Comparison of ENCODE assay signal across 20 mouse cellular contexts in genomic region chr15:50102596-50103277, GRCm38 (mm10).
DNase-seq lines count a peak whose midpoint lies in the region; ATAC-seq and TF ChIP-seq lines count a peak whose summit lies in the region.
"Had no signal": no experiment of that assay in that cellular context is flagged by ENCODE, and none has a peak within 500 bp of the region (broad histone marks: within the 10 kb centered on the region; RNA-seq: fewer than 3 reads in every experiment).

No protein-coding gene starts in this region.

- H3K4me3 ChIP-seq in forebrain, embryonic 14.5 days (ENCODE audit: low read depth, low read length) = no peak overlapping the region
- no peak overlapping the region for H3K4me3 ChIP-seq in forebrain, embryonic 11.5 days (ENCODE audit: low read depth, low read length)
- no peak overlapping the region for H3K4me3 ChIP-seq in limb, embryonic 14.5 days (replicated peaks; ENCODE audit: low read length)
- no peak overlapping the region for H3K4me3 ChIP-seq in limb, embryonic 10.5 days
- no peak overlapping the region for H3K4me3 ChIP-seq in forebrain, postnatal 0 days (ENCODE audit: low read depth, low read length)
- H3K4me3 ChIP-seq: embryonic facial prominence, embryonic 13.5 days; midbrain, embryonic 12.5 days had no signal

- 75% methylated on average over 5 of the region's 5 CpGs for WGBS in forebrain, embryonic 14.5 days
- 84% methylated on average over 5 of the region's 5 CpGs for WGBS in forebrain, embryonic 11.5 days
- 80% methylated on average over 5 of the region's 5 CpGs for WGBS in limb, embryonic 14.5 days
- WGBS in limb, embryonic 10.5 days = 90% methylated on average over 5 of the region's 5 CpGs
- WGBS in forebrain, postnatal 0 days = 47% methylated on average over 5 of the region's 5 CpGs

- H3K27me3 ChIP-seq in forebrain, embryonic 14.5 days (replicated peaks; ENCODE audit: control insufficient read depth, insufficient read depth, low read length) = no peaks in the 10 kb centered on the region
- H3K27me3 ChIP-seq in forebrain, embryonic 11.5 days (ENCODE audit: control insufficient read depth, insufficient read depth, low read length) = no peaks in the 10 kb centered on the region
- H3K27me3 ChIP-seq in limb, embryonic 14.5 days (ENCODE audit: control insufficient read depth, insufficient read depth, low read length) = no peaks in the 10 kb centered on the region
- no peaks in the 10 kb centered on the region for H3K27me3 ChIP-seq in limb, embryonic 10.5 days (ENCODE audit: low read depth, poor library complexity, severe bottlenecking)
- H3K27me3 ChIP-seq in forebrain, postnatal 0 days (ENCODE audit: insufficient read depth, low read length) = no peaks in the 10 kb centered on the region
- H3K27me3 ChIP-seq: embryonic facial prominence, embryonic 13.5 days; midbrain, embryonic 12.5 days had no signal

- no peak overlapping the region for H3K9ac ChIP-seq in forebrain, embryonic 14.5 days (ENCODE audit: low read length)
- no peak overlapping the region for H3K9ac ChIP-seq in forebrain, embryonic 11.5 days (ENCODE audit: low read length)
- no peak overlapping the region for H3K9ac ChIP-seq in limb, embryonic 14.5 days (ENCODE audit: low read depth, low read length, severe bottlenecking)
- H3K9ac ChIP-seq in forebrain, postnatal 0 days = no peak overlapping the region
- H3K9ac ChIP-seq: embryonic facial prominence, embryonic 13.5 days; midbrain, embryonic 12.5 days had no signal

- TF ChIP-seq POLR2A in limb, embryonic 14.5 days (IDR thresholded peaks at IDR 0.05; ENCODE audit: borderline replicate concordance, extremely low read depth, insufficient read depth, insufficient read length) = no peak

- H3K9me3 ChIP-seq in forebrain, embryonic 14.5 days (replicated peaks; ENCODE audit: control insufficient read depth, low read length) = no peaks in the 10 kb centered on the region
- H3K9me3 ChIP-seq in forebrain, embryonic 11.5 days (ENCODE audit: control insufficient read depth, low read length) = no peaks in the 10 kb centered on the region
- H3K9me3 ChIP-seq in limb, embryonic 14.5 days (ENCODE audit: control insufficient read depth, low read length) = no peaks in the 10 kb centered on the region
- no peaks in the 10 kb centered on the region for H3K9me3 ChIP-seq in limb, embryonic 10.5 days (replicated peaks)
- no peaks in the 10 kb centered on the region for H3K9me3 ChIP-seq in forebrain, postnatal 0 days (ENCODE audit: low read length)
- H3K9me3 ChIP-seq: embryonic facial prominence, embryonic 13.5 days; midbrain, embryonic 12.5 days had no signal

- peak; percentile 60 for DNase-seq in forebrain, embryonic 14.5 days (ENCODE audit: low spot score)
- DNase-seq in forebrain, embryonic 11.5 days (ENCODE audit: low spot score) = no peak
- peak; percentile 16 for DNase-seq in limb, embryonic 14.5 days (ENCODE audit: low spot score)
- no peak for DNase-seq in limb, embryonic 10.5 days (ENCODE audit: low spot score)
- DNase-seq in NIH3T3 (ENCODE audit: low read depth) = peak; percentile 13
- peak; percentile 62 for DNase-seq in forebrain, postnatal 0 days
- no peak for DNase-seq in Muller cell, postnatal 12 days (ENCODE audit: inconsistent ontology term)
- DNase-seq in spleen, postnatal 4 days (ENCODE audit: low spot score in 2 of 2) = no peak
- DNase-seq: adrenal gland, adult 2 months; cerebellum, adult 18-20 months; gastrocnemius, postnatal 14 days; heart, postnatal 14 days; kidney, postnatal 4 days; lung, adult 18-20 months; lung, postnatal 4 days; right cerebral cortex, postnatal 14 days had no signal

- no peaks in the 10 kb centered on the region for H3K4me1 ChIP-seq in forebrain, embryonic 14.5 days (ENCODE audit: control insufficient read depth, insufficient read depth, low read length)
- H3K4me1 ChIP-seq in forebrain, embryonic 11.5 days (replicated peaks; ENCODE audit: control insufficient read depth, insufficient read depth, low read length) = no peaks in the 10 kb centered on the region
- no peaks in the 10 kb centered on the region for H3K4me1 ChIP-seq in limb, embryonic 14.5 days (ENCODE audit: control insufficient read depth, insufficient read depth, low read length)
- H3K4me1 ChIP-seq in limb, embryonic 10.5 days = no peaks in the 10 kb centered on the region
- H3K4me1 ChIP-seq in forebrain, postnatal 0 days (ENCODE audit: insufficient read depth) = no peaks in the 10 kb centered on the region
- H3K4me1 ChIP-seq: midbrain, embryonic 12.5 days had no signal

- H3K4me2 ChIP-seq in forebrain, embryonic 14.5 days (ENCODE audit: low read length) = no peak overlapping the region
- H3K4me2 ChIP-seq in forebrain, embryonic 11.5 days (ENCODE audit: low read depth, low read length, severe bottlenecking) = no peak overlapping the region
- no peak overlapping the region for H3K4me2 ChIP-seq in limb, embryonic 14.5 days (replicated peaks; ENCODE audit: low read depth, low read length, severe bottlenecking)
- no peak overlapping the region for H3K4me2 ChIP-seq in forebrain, postnatal 0 days (ENCODE audit: low read depth)
- H3K4me2 ChIP-seq: embryonic facial prominence, embryonic 13.5 days; heart, embryonic 11.5 days; midbrain, embryonic 12.5 days had no signal

- ATAC-seq in forebrain, embryonic 14.5 days = peak; percentile 40; the same call in 1 of the 2 replicates
- no peak for ATAC-seq in forebrain, embryonic 11.5 days (replicated peaks; ENCODE audit: low FRiP score)
- ATAC-seq in limb, embryonic 14.5 days (ENCODE audit: low FRiP score, low read depth) = no peak
- peak; percentile 55; the same call in 1 of the 2 replicates for ATAC-seq in forebrain, postnatal 0 days

- no peak for TF ChIP-seq CTCF in forebrain, postnatal 0 days (IDR thresholded peaks at IDR 0.05; ENCODE audit: low read depth)

- H3K36me3 ChIP-seq in forebrain, embryonic 14.5 days (ENCODE audit: control insufficient read depth, insufficient read depth, low read length) = no peaks in the 10 kb centered on the region
- H3K36me3 ChIP-seq in forebrain, embryonic 11.5 days (ENCODE audit: control insufficient read depth, insufficient read depth, low read length) = no peaks in the 10 kb centered on the region
- no peaks in the 10 kb centered on the region for H3K36me3 ChIP-seq in limb, embryonic 14.5 days (ENCODE audit: control insufficient read depth, insufficient read depth, low read length)
- no peaks in the 10 kb centered on the region for H3K36me3 ChIP-seq in limb, embryonic 10.5 days
- no peaks in the 10 kb centered on the region for H3K36me3 ChIP-seq in forebrain, postnatal 0 days (ENCODE audit: insufficient read depth)
- H3K36me3 ChIP-seq: embryonic facial prominence, embryonic 13.5 days; midbrain, embryonic 12.5 days had no signal

- no peak overlapping the region for H3K27ac ChIP-seq in forebrain, embryonic 14.5 days (ENCODE audit: low read depth, low read length)
- no peak overlapping the region for H3K27ac ChIP-seq in forebrain, embryonic 11.5 days (ENCODE audit: low read depth, low read length)
- no peak overlapping the region for H3K27ac ChIP-seq in limb, embryonic 14.5 days (replicated peaks; ENCODE audit: low read depth, low read length)
- no peak overlapping the region for H3K27ac ChIP-seq in limb, embryonic 10.5 days
- no peak overlapping the region for H3K27ac ChIP-seq in forebrain, postnatal 0 days (ENCODE audit: low read depth, low read length)
- H3K27ac ChIP-seq: embryonic facial prominence, embryonic 13.5 days; midbrain, embryonic 12.5 days; stomach, postnatal 0 days had no signal

Comparison
In these comparisons a context has a peak if more than half of its experiments do, and no peak if none do; other contexts are left out.
1. ATAC-seq: peak in forebrain, embryonic 14.5 days (single experiment) and forebrain, postnatal 0 days (single experiment); none in forebrain, embryonic 11.5 days (single experiment) and limb, embryonic 14.5 days (single experiment).
2. DNase-seq: peak in forebrain, embryonic 14.5 days (single experiment), limb, embryonic 14.5 days (single experiment), NIH3T3 (single experiment) and forebrain, postnatal 0 days (single experiment); none in forebrain, embryonic 11.5 days (single experiment), limb, embryonic 10.5 days (single experiment), Muller cell, postnatal 12 days (single experiment) and spleen, postnatal 4 days (0 of 2).